Mouse (Mus musculus) stomach, embryonic 16.5 days (tissue): ENCODE measurements around the gene Dpp4. TPM values are rescaled to one million over a fixed set of nuclear protein-coding genes. Genes with fewer than 3 reads are reported as not detected.

Source experiments
- ATAC-seq: fragments of 200-750 bp; cut with Nextera tagmentation; 2 replicates; pipeline ENCODE4 v1.8.0; 2017; ENCODE audit warnings: moderate number of reproducible peaks, moderate TSS enrichment; ENCODE audit not compliant: insufficient read depth, low FRiP score
- H3K27ac ChIP-seq: fragments of 300-500 bp; sonication (generic); 2 replicates; pipeline ENCODE4 v1.5.1; 2014; ENCODE audit warnings: low read length
- H3K27me3 ChIP-seq: fragments of 300-500 bp; sonication (generic); 2 replicates; pipeline ENCODE4 v1.6.1; 2014; ENCODE audit warnings: low read length, control low read depth, mixed read lengths; ENCODE audit not compliant: control insufficient read depth, insufficient read depth
- H3K36me3 ChIP-seq: fragments of 300-500 bp; sonication (generic); 2 replicates; pipeline ENCODE4 v1.6.1; 2014; ENCODE audit warnings: low read length; ENCODE audit not compliant: control insufficient read depth, insufficient read depth
- H3K4me1 ChIP-seq: fragments of 300-500 bp; sonication (generic); 2 replicates; pipeline ENCODE4 v1.6.1; 2014; ENCODE audit warnings: low read length, control low read depth, mixed read lengths; ENCODE audit not compliant: control insufficient read depth, insufficient read depth
- H3K4me2 ChIP-seq: fragments of 300-500 bp; sonication (generic); 2 replicates; pipeline ENCODE4 v1.6.1; 2014; ENCODE audit warnings: low read depth, low read length, mixed read lengths
- H3K4me3 ChIP-seq: fragments of 300-500 bp; sonication (generic); replicated peaks from 2 replicates; pipeline ENCODE4 v1.5.1; 2014; ENCODE audit warnings: mild to moderate bottlenecking, low read length
- H3K9ac ChIP-seq: fragments of 300-500 bp; sonication (generic); 2 replicates; pipeline ENCODE4 v1.6.1; 2014; ENCODE audit warnings: low read length
- H3K9me3 ChIP-seq: fragments of 300-500 bp; sonication (generic); replicated peaks from 2 replicates; pipeline ENCODE4 v1.6.1; 2016; ENCODE audit warnings: low read length, control low read depth; ENCODE audit not compliant: control insufficient read depth
- WGBS: fragments of 180-500 bp; shearing (Covaris S2); extraction: QIAGEN DNeasy Blood & Tissue Kit; methylation state at CpG from one replicate; pipeline ENCODE4 v1.1.7; 2014; 5-methylcytosine and 5-hydroxymethylcytosine counted together
- polyA plus RNA-seq: library from polyadenylated mRNA; unstranded; fragments of >200 nt; fragmentation: Nextera tagmentation; extraction: Ambion mirVana; gene quantifications from 2 replicates; pipeline ENCODE4 v1.2.1, GENCODE M21; 2015

Dpp4 gene
- polyA plus RNA-seq, 1 experiment from 2014 or later = 18.5 TPM

GRCm38 (mm10) chr2:62382440-62382839, 29.6 kb downstream of the Dpp4 start:
- Histone ChIP-seq H3K4me3 (no peak overlapping the region), H3K27ac (no peak overlapping the region), H3K27me3 (no peaks in the 10 kb centered on the region), H3K36me3 (no peaks in the 10 kb centered on the region), H3K9ac (no peak overlapping the region), H3K4me2 (no peak overlapping the region), H3K4me1 (no peaks in the 10 kb centered on the region), H3K9me3 (no peaks in the 10 kb centered on the region)
- WGBS = 68% methylated on average over 5 of the region's 5 CpGs
- ATAC-seq = no peak

GRCm38 (mm10) chr2:62381756-62382155, 30.3 kb downstream of the Dpp4 start:
- no peaks in the 10 kb centered on the region for H3K9me3 ChIP-seq
- no peaks in the 10 kb centered on the region for H3K27me3 ChIP-seq
- no peak for ATAC-seq
- H3K4me1 ChIP-seq = no peaks in the 10 kb centered on the region
- H3K4me3 ChIP-seq = no peak overlapping the region
- H3K27ac ChIP-seq = no peak overlapping the region
- 82% methylated on average over 6 of the region's 6 CpGs for WGBS
- no peak overlapping the region for H3K9ac ChIP-seq
- H3K36me3 ChIP-seq = no peaks in the 10 kb centered on the region
- no peak overlapping the region for H3K4me2 ChIP-seq

GRCm38 (mm10) chr2:62373692-62374091, 38.3 kb downstream of the Dpp4 start:
- no peak overlapping the region for H3K9ac ChIP-seq
- H3K4me1 ChIP-seq = no peaks in the 10 kb centered on the region
- no peak for ATAC-seq
- no peaks in the 10 kb centered on the region for H3K9me3 ChIP-seq
- 77% methylated on average over 11 of the region's 11 CpGs for WGBS
- no peak overlapping the region for H3K27ac ChIP-seq
- no peak overlapping the region for H3K4me3 ChIP-seq
- H3K36me3 ChIP-seq = no peaks in the 10 kb centered on the region
- H3K4me2 ChIP-seq = no peak overlapping the region
- H3K27me3 ChIP-seq = no peaks in the 10 kb centered on the region

- Histone ChIP-seq H3K4me2 (no peak overlapping the region), H3K9ac (no peak overlapping the region), H3K27ac (no peak overlapping the region), H3K4me1 (no peaks in the 10 kb centered on the region), H3K9me3 (no peaks in the 10 kb centered on the region), H3K27me3 (no peaks in the 10 kb centered on the region), H3K36me3 (no peaks in the 10 kb centered on the region), H3K4me3 (no peak overlapping the region)
- WGBS = 86% methylated on average over 2 of the region's 2 CpGs
- ATAC-seq = no peak
Measured at GRCm38 (mm10) chr2:62370048-62370447, 42.0 kb downstream of the Dpp4 start.

- no peaks in the 10 kb centered on the region for H3K36me3 ChIP-seq
- no peak overlapping the region for H3K9ac ChIP-seq
- no peak overlapping the region for H3K27ac ChIP-seq
- no peak overlapping the region for H3K4me3 ChIP-seq
- WGBS = 78% methylated on average over 5 of the region's 5 CpGs
- no peaks in the 10 kb centered on the region for H3K27me3 ChIP-seq
- no peak for ATAC-seq
- no peaks in the 10 kb centered on the region for H3K9me3 ChIP-seq
- H3K4me1 ChIP-seq = no peaks in the 10 kb centered on the region
- H3K4me2 ChIP-seq = no peak overlapping the region
Measured at GRCm38 (mm10) chr2:62368349-62369053, 43.5 kb downstream of the Dpp4 start.

GRCm38 (mm10) chr2:62363606-62364005, 48.4 kb downstream of the Dpp4 start:
- Histone ChIP-seq H3K4me1 (no peaks in the 10 kb centered on the region), H3K9ac (no peak overlapping the region), H3K27me3 (no peaks in the 10 kb centered on the region), H3K4me2 (no peak overlapping the region), H3K9me3 (no peaks in the 10 kb centered on the region), H3K36me3 (no peaks in the 10 kb centered on the region), H3K4me3 (no peak overlapping the region), H3K27ac (no peak overlapping the region)
- no peak for ATAC-seq
- WGBS = 67% methylated on average over 4 of the region's 4 CpGs

- no peak overlapping the region for H3K9ac ChIP-seq
- no peaks in the 10 kb centered on the region for H3K27me3 ChIP-seq
- no peak for ATAC-seq
- H3K4me3 ChIP-seq = no peak overlapping the region
- 81% methylated on average over 9 of the region's 9 CpGs for WGBS
- no peaks in the 10 kb centered on the region for H3K9me3 ChIP-seq
- no peaks in the 10 kb centered on the region for H3K36me3 ChIP-seq
- no peak overlapping the region for H3K27ac ChIP-seq
- H3K4me1 ChIP-seq = no peaks in the 10 kb centered on the region
- no peak overlapping the region for H3K4me2 ChIP-seq
Measured at GRCm38 (mm10) chr2:62362211-62362610, 49.8 kb downstream of the Dpp4 start.

- 72% methylated on average over 3 of the region's 3 CpGs for WGBS
- Histone ChIP-seq H3K36me3 (no peaks in the 10 kb centered on the region), H3K9ac (no peak overlapping the region), H3K27me3 (no peaks in the 10 kb centered on the region), H3K9me3 (no peaks in the 10 kb centered on the region), H3K4me3 (no peak overlapping the region), H3K4me2 (no peak overlapping the region), H3K27ac (no peak overlapping the region), H3K4me1 (no peaks in the 10 kb centered on the region)
- ATAC-seq = no peak
Measured at GRCm38 (mm10) chr2:62361514-62361913, 50.5 kb downstream of the Dpp4 start.

GRCm38 (mm10) chr2:62360872-62361271, 51.2 kb downstream of the Dpp4 start:
- H3K9me3 ChIP-seq = no peaks in the 10 kb centered on the region
- 85% methylated on average over 6 of the region's 6 CpGs for WGBS
- H3K36me3 ChIP-seq = no peaks in the 10 kb centered on the region
- ATAC-seq = no peak
- H3K4me2 ChIP-seq = no peak overlapping the region
- no peak overlapping the region for H3K4me3 ChIP-seq
- H3K27me3 ChIP-seq = no peaks in the 10 kb centered on the region
- H3K4me1 ChIP-seq = no peaks in the 10 kb centered on the region
- no peak overlapping the region for H3K27ac ChIP-seq
- H3K9ac ChIP-seq = no peak overlapping the region
